Mouse (Mus musculus) ZHBTc4 (cell line): ENCODE results near the gene Ifngr2.

Experiments
- DNase-seq: peaks from one replicate; pipeline ENCODE4 v3.0.0-alpha.2; 2011; ENCODE audit warnings: low read depth, low spot score

Ifngr2 gene

GRCm38 (mm10) chr16:91609501-91610245 lies 62.8 kb downstream of the Ifngr2 start:
- DNase-seq = no peak

- peak; percentile 57 for DNase-seq
Measured at GRCm38 (mm10) chr16:91611248-91611647, 64.4 kb downstream of the Ifngr2 start.

- no peak for DNase-seq
Measured at GRCm38 (mm10) chr16:91612525-91612924, 65.7 kb downstream of the Ifngr2 start.

- DNase-seq = no peak
Measured at GRCm38 (mm10) chr16:91614552-91614951, 67.7 kb downstream of the Ifngr2 start.
